Mouse (Mus musculus) lung, postnatal 4 days (tissue): ENCODE results near the gene Paxbp1.
"Not testable (repeated sequence)": the region's sequence is repeated elsewhere in the genome, so short reads cannot be mapped to it uniquely, and the experiment has no call there.

Source experiments
- DNase-seq, 2 experiments: peaks; one replicate each; pipeline ENCODE4 v3.0.0; 2021

The Paxbp1 gene

DNA sequence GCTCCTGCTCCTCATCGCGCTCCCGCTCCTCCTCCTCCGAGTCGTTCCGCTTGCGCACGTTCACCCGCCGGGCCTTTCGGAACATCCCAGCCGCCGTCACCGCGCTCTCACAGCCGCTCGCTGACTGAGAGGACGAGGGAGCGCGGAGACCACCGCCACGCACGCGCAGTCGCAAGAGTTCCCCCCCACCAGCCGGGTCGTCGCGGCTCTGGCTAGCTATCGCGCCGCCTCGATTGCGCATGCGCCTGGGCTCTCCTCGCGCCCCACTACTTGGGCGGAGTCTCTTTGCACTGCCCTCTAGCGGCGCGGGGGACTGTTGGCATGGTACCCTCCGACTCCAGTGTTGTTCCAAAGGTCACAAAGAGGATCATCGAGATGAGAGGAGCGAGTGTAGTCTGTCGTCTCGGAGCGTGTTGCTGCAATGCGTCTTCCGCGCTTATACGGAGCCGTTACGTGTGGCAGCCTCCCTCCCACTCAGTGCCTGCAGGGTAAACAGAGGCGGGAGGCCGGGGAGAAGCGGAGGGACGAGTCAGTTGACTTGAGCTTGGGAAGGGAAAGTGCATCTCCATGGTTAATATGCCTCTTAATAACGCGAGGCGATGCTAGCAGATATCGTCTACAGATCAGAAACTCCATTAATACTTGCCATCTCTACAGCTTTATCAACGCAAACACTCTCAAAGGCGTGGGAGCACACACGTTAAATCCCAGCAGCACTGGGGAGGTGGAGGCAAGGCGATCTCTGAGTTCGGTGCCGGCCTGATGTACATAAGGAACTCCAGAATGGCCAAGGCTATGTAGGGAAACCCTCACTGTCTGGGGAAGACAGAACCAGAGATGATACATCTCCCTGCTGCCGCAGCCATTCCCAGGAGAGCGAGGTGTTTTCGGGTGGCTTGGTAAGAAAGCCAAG lies at the start of gene Paxbp1:
Gene Paxbp1 (minus strand): TSS at position 274 of the 913 bp plus-strand sequence.
- peak; percentile 98 to 99 for DNase-seq

DNA sequence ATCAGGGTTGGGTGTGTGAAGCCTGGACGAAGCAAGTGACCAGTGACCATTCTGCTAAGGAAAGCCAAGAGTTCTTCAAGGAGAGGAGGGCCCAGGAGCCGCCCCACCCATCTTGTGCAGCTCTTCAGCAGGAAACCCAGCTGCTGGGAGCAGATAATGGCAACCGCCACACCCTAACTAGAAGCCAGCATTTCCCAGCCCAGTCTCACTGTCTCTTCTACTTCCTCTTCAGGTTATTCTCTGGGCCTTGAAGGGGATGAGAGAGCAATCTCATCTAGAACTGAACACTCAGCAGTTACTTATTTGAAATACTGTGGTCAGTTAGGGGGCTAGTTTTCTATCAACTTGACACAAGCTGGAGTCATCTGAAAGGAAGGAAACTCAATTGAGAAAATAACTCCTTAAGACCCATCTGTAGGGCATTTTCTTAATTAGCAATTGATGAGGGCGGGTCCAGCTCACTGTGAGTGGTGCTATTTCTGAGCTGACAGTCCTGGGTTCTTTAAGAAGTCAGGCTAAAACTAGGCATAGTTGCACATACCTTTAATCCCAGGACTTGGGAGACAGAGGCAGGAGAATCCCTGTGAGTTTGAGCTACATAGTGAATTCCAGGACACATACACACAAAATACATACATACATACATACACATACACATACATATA lies 42.4 kb upstream of the Paxbp1 start:
- DNase-seq = no peak

DNA sequence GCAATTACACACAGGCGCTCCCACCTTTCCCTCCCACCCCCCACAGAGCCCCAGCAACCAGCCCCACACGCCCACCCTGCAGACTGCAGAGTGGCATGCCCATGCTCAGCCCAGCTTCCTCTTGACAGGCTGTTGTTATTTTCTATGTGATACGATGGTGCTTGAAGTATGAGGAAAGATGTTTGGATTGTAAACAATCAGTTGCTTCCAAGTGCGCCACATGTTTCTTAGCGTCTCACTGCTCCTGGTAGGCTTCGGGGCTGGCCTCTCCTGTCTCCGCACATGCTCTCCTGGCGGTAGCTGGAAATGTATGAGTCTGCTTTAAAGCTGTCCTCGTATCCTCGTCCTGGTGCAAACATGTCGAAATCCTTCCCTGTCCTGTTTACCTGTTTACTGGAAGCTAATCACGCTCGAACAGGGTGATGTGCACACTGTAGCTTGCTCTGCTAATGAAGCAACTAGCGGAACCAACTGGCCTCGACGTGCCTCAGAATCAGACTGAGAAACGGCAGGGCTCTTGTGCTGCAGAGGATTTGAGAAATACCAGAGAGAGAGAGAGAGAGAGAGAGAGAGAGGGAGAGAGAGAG lies 41.0 kb upstream of the Paxbp1 start:
- DNase-seq = peak in 1 of 2 experiments; percentile 41

DNA sequence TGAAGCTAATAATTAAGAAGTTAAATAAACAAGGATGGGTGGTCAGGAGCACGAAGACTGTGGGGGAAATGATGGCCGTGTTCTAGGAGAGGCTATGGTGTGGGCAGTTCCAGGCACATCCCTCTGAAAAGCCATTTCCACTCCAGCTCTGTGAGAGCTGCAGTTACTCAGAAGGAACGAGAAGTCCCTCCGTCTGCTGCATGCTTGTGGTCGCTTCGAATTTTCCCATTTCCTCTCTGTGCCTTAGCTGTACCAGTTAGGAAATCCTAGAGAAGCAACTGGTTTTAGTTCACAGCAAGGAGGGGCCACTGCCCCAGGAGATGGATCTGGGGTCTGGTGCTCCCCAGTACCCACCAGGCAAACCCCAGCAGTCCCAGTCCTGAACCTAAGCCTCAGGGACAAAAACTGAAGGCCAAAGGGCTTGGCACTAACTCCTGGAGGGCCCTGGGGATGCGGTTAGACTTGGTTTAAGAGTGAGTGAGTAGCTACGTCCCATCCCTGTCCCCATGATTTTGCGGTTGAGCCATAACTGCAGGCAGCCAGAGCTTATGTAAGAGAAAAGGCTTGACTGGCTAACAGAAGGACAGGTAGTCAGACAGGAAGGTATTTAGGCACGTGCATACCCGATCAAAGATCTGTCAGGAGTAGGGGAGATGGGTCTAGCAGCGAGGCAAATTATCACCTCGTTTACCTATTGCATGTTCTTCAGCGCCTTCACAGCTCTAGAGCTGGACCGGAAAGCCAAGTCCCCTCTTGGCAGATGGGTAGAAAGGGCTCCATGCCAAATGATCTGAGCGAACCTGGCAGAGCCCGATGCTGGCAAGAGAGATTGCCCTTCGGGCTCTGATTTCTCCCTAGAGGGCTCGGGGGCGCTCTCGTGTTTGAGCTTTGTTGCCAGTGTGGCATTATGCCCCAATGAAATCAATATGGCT lies 40.2 kb upstream of the Paxbp1 start:
- DNase-seq = no peak

DNA sequence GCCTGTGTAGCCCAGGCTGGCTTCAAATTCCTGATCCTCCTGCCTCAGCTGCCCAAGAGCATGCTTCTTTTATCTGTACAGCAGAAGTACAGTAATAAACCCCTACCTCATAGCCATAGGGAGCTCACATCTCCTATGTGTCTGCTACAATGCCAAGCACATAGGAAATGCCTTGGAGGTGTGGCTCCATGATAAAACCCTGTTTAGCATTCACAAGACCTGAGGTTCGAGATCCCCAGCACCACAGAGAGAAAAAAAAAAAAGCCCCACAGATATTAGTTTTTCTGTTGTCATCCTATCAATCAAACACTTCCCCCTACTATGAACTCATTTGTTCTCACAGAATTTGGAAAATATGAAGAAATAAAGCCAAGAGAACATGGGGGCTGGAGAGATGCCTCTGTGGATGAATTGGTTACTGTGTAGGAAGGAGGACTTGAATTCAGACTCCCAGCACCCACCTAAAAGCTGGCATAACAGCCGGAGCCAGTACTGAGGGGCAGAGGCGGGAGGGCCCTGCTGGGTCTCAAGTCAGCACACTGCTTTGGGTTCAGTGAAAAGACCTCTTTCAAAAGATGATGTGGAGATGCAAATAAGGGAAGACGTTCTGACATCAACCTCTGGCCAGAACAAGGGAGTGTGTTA lies 38.8 kb upstream of the Paxbp1 start:
- no peak for DNase-seq

DNA sequence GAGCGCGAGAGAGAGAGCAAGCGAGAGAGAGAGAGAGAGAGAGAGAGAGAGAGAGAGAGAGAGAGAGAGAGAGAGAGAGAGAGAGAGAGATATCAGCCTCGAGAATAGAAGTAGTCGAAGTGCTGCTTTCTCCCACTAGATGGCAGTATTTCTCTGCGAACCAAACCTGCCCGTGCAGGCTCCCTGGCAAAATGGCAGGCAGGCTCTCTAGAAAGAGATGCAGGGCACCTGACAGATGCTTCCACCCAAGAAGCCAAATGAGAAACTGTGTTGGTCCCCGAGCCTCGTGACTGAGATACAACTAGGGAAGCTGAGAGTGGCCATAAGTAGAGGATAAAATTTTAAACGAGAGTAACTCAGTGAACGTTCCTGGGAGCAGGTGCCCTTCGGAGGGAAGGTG lies 37.2 kb upstream of the Paxbp1 start:
- DNase-seq = peak; percentile 53 to 79

DNA sequence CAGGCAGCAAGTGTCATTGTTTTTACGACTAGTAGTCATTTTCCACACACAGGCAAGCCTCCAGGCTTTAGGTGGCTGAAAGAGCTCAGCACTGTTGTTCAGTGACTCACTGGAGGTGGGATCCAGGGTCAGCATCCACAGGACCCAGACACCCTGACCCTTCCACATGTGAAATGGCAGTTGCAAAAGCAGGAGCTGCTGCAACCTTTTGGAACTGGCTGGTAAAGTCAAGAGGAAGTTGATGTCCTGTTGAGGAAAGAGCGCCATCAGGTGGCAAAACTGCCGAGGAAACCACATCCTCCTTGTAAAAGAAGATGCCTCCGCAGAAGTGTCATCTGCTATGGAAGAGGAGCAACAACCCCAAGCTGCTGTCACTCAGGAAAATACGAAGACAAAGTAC lies 31.8 kb upstream of the Paxbp1 start:
- DNase-seq = peak in 1 of 2 experiments; percentile 58

DNA sequence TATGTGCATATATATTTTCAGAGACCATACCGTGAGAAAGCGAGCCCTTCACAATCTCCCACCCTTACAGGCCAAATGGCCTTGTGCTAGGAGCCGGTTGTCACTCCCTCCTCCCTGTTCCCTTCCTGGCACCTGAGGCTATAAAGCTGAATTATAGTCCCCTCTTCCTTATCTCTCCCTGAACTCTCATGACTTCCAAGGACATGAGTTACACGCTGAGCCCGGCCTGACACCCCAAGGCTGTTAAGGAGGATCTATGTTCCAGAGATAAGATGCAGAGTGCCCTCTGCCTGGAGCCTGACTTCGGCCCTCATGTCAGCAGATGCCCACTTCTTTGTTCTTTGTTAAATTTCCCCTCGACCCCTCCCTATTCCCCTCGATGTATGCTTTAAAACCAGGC lies 31.1 kb upstream of the Paxbp1 start:
- DNase-seq = not testable (repeated sequence)

DNA sequence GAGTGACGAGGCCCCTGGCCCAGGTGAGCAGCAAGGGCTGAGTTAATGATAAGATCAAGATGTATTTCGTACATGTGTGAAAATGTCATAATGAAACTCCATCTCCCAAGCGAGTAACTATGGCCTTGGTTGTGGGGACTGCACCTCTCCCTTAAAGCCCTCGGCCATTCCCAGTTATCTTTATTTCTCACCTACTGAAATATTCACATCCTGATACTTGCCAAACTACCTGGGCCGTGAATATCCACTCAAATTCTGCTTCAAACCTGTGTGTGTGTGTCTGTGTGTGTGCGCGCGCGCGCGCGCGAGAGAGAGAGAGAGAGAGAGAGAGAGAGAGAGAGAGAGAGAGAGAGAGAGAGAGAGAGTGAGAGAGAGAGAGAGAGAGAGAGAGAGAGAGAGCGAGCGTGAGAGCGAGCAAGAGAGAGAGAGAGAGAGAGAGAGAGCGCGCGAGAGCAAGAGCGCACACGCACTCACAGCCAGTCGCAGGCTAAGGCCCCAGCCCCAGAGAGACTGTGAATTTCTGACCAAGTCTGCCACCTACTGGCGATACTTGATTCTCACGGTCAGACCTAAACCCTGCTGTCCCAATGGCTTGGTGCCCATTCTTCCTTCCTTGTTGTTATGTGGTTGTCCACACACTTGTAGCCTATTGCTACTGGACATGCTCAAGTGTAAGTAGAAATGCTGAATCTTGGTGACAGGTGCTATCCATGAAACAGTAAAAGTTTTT lies 29.0 kb upstream of the Paxbp1 start:
- peak; percentile 85 to 92 for DNase-seq

DNA sequence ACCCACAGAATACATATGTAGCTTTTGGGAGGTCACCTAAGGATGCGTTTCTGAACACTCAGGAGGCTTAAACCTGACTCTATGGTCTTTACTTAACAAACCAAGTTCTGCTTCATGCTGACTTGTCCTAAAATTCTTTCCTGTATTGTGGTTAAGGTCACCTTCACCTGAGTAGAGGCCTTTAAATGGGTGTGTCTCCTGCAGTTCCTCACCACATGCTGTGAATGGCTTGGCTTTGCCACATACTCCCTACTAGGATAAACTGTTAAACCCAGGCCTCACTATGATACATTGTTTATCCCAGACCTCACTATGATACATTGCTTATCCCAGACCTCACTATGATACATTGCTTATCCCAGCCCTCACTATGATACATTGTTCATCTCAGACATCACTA lies 27.9 kb upstream of the Paxbp1 start:
- no peak for DNase-seq

DNA sequence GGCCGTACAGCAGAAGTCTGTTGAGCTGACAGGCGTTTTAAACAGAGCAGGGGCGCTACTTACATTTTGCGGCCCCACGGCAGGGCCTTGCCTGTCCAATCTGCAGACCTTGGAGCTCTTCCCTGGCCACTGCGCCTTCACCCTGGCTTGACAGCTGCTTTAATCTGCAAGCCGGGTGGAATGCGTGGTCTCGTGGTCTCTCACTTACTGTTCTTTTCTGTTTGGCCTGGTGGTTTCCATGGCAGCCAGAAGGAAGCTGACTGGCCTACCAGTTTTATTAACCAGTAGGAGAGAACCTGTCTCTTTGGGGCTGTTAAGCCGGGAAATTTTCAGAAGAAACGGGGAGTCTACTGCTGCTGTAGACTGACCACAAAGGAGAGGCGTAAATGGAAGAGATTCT lies 24.6 kb upstream of the Paxbp1 start:
- DNase-seq = peak; percentile 23 to 61

DNA sequence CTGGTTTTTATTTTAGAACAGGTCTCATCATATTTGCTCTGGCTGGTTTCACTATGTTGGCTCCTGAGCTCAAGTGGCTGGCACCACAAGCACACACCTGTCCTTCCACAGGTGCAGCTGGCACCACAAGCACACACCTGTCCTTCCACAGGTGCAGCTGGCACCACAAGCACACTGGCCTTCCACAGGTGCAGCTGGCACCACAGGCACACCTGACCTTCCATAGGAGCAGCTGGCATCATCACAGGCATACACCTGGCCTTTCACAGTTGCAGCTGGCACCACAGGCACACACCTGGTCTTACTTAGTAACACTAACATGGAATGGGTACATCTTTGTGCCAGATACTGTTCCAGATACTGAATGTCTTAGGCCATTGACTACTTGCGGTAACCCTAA lies 22.8 kb upstream of the Paxbp1 start:
- no peak for DNase-seq

DNA sequence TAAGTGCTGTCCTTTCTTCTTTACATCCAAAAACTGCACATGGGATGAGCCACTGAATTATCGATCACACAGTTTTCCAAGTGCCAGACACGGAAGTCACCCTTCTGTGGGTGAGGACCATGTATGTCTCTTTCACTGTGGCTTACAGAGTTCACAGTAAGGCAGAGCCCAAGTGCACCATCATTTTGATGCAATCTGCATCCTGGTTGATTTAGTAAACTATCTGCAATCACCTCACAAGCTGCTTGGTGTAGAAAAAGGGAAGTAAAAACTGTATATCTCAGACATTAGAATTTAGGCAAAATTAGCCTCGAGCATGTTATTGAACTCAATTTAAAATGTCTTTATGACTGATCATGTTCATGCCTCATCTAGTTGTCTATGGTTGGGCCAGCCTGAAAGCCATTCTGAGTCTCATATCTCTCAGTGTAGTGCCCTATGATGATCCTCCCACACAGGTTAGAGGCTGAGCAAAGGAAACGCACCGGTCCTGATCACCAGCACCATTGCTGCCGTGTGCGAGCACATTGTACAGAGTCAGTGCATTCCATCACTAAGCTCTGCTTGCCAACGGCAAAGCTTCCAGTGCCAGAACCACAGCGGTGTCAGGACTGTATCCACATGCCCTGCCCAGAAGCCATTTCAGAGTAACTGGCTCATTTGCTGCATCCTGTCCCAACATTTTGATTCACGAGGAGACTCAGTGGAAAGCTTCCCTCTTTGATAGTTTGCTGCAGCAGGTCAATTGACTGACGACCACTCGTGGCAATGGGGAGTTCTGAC lies 20.4 kb upstream of the Paxbp1 start:
- DNase-seq = no peak

DNA sequence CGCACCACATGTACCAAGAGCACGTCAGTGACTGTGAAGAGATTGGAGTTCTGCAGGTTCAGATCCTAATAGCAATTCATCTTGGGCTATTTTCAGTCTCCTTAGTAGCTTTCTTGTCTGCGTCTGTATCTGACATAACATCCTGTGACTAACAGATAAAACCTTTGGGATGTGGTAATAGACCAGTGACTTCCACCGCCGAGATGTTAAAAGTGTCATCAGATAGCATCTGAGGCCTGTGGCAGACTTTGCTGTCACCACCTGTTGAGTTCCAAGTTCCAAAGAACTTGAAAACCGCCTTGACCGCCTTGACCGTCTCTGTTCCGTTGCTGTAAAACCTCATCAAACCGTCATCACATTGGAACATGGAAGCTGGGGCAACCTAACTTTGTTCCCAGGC lies 19.4 kb upstream of the Paxbp1 start:
- DNase-seq = no peak

DNA sequence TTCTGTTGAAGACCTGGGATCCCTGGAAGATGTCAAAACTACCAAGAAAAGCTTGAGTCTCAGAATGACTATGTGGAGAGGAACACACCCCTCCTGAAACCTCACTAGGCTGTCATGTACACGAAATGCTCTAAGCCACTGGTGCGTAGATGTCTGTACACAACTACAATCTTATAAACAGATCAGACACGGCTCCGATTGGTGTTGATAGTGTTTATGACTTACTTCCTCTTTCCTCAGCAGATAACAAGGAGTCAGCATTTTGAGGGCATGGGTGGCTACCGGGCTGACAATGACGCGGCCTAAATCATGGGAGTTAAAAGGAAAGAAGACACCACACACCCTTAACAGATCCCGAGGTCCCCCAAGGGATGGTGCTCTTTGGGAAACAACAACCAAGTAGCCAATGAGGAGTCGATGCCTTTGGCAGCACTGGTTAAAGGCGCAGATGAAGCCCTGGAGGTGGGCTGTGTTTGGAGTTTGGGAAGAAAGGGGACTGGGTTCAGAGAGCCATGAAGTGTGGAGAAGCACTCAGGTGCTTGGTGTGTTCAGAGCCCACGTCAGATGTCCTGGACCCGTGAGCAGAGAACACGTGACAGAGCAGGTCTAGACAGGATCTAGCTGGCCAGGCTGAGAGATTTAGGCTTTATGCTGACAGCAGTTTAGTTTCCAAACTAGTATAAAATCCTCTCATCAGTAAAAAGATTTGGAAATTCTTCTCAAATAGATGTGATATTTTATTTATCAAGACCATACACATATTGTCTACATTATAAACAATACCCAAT lies 17.4 kb upstream of the Paxbp1 start:
- no peak for DNase-seq

DNA sequence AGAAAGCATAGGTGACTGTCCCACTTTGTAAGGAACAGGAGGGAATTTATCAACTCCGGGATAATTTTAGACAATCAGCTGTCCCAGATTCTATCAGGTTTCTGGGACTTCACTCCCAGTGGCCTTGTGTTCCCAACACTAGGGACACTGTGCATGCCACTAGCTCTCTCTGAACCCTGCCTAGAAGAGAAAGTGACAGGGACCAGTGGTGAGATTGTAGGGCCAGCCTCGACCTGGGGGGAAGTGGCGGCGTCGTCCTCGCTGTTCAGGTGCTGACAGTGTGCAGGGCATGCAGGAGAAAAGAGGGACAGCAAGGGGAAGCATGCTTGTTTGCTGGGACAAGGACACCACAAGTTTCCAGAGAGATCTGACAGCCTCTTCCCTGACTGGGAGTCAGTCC lies 13.4 kb upstream of the Paxbp1 start:
- DNase-seq = no peak

DNA sequence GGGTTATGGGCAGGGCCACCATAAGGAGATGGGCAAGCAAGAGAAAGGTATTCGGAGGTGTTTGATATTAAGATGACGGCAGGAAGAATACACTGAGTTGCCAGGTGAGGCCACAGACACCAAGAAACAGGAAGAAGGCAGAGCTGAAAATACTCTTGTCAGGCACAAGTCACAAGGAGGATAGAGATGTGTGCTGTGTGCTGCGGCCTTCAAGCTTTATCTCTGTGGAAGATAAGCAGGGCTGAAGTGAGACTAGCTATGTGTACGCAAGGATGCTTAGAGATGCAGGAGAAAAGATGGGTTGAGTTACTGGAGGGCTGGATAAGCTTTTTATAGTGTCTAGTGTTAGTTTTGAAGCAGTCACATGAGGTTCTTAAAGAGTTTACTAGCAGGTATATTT lies 12.9 kb upstream of the Paxbp1 start:
- DNase-seq = no peak

DNA sequence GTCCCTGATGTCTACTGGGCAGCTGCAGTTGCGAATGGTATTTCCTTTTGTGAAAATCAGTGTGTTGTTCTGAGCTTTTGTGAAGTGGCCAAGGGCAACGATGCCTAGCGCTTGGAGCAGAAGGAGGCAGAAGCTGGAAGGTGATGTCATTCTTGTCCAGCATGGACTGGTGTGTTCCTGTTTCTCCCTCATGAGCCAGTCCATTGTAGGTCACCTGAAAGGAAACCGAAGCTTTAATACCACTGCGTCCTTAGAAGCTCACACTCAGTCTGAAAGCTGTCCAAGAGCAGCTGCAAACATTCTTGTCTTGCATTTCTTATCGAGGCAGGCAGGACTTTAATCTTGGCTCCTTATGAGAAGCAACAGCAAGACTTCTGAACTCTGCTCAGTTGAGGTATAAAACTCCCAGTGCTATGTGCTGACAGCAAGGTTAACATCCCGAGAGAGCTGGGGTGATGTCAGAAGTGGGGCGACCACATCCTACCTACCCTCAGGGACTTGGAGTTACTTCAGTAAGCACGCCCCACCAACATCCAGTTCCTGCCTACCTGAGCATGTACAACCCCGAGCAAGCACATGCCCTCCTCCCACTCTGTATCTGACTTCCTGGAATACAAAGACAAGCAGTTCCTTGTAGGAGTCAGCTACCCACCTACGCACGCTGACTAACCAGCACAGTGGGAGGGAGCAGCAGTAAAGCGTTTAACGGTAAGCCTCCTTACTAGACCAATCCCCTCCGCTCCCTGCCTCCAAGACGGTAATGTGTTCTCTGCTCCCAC lies 11.9 kb upstream of the Paxbp1 start:
- no peak for DNase-seq

DNA sequence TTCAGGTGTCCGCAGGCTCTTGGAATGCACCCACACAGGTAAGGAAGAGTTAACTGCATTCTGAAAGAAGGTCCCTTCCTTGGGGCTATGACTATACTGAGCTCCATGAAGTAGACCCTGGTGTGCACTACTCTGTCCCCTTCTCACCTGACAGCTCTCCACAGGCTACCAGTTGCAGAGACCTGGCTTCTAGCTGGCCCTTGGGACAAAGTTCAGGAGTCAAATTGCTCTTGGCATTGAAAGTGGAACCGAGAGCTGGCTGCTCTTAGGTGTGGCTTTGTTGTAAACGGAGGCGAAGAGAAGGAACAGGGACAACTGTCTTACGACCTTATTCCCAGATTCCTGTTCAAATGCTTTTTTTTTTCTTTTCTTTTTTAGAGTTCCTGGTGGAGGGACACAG lies 10.8 kb upstream of the Paxbp1 start:
- DNase-seq = no peak
